Mouse (Mus musculus): ENCODE results near the gene Osbpl9. TPM values are rescaled to one million over a fixed set of nuclear protein-coding genes. Genes with fewer than 3 reads are reported as not detected.

The Osbpl9 gene
- total RNA-seq, 2 experiments from 2014 or later = 91.5 to 112 TPM

- no peak for DNase-seq
- TF ChIP-seq CTCF (IDR thresholded peaks at IDR 0.05) = no peak
- intact Hi-C loops (cut with DNase I) = loop anchor here (5.0 kb wide), 1 partner anchor 83 kb away; no protein-coding TSS in a partner anchor
- H3K27ac ChIP-seq = peak overlapping the region; percentile 21
- no peak overlapping the region for H3K4me3 ChIP-seq
These were observed 122.4 kb downstream of the Osbpl9 start for GRCm38 (mm10) chr4:109079676-109080075.

GRCm38 (mm10) chr4:109078941-109079340 lies 123.1 kb downstream of the Osbpl9 start:
- H3K27ac ChIP-seq = no peak overlapping the region
- intact Hi-C loops (cut with DNase I) = loop anchor here (5.0 kb wide), 1 partner anchor 83 kb away; no protein-coding TSS in a partner anchor
- no peak for TF ChIP-seq CTCF (IDR thresholded peaks at IDR 0.05)
- DNase-seq = no peak
- no peak overlapping the region for H3K4me3 ChIP-seq

- no peak for DNase-seq
These were observed 128.8 kb downstream of the Osbpl9 start for GRCm38 (mm10) chr4:109073296-109073695.

GRCm38 (mm10) chr4:109072891-109073290 lies 129.2 kb downstream of the Osbpl9 start:
- DNase-seq = no peak
- H3K4me3 ChIP-seq = no peak overlapping the region
- TF ChIP-seq CTCF (IDR thresholded peaks at IDR 0.05) = no peak
- intact Hi-C loops (cut with DNase I) = no loop called here
- peak overlapping the region; percentile 83 for H3K27ac ChIP-seq

More at GRCm38 (mm10) chr4:109073296-109073695, 128.8 kb downstream of the Osbpl9 start:
- Histone ChIP-seq H3K27ac (peak overlapping the region; percentile 13; the same call in 1 of the 2 replicates), H3K4me3 (no peak overlapping the region)
- TF ChIP-seq CTCF (IDR thresholded peaks at IDR 0.05) = no peak
- intact Hi-C loops (cut with DNase I) = no loop called here

- no peak overlapping the region for H3K4me3 ChIP-seq
- no peak for TF ChIP-seq CTCF (IDR thresholded peaks at IDR 0.05)
- intact Hi-C loops (cut with DNase I) = no loop called here
- no peak overlapping the region for H3K27ac ChIP-seq
- DNase-seq = no peak
These were observed 136.4 kb downstream of the Osbpl9 start for GRCm38 (mm10) chr4:109065714-109066113.

GRCm38 (mm10) chr4:109064941-109065340 lies 137.1 kb downstream of the Osbpl9 start:
- Histone ChIP-seq H3K27ac (no peak overlapping the region), H3K4me3 (no peak overlapping the region)
- TF ChIP-seq CTCF (IDR thresholded peaks at IDR 0.05) = no peak
- DNase-seq = no peak
- intact Hi-C loops (cut with DNase I) = no loop called here

- no peak for TF ChIP-seq CTCF (IDR thresholded peaks at IDR 0.05)
- no peak overlapping the region for H3K4me3 ChIP-seq
- DNase-seq = no peak
- H3K27ac ChIP-seq = no peak overlapping the region
- intact Hi-C loops (cut with DNase I) = no loop called here
These were observed 142.7 kb downstream of the Osbpl9 start for GRCm38 (mm10) chr4:109059255-109059821.

- H3K4me3 ChIP-seq = no peak overlapping the region
- no peak overlapping the region for H3K27ac ChIP-seq
- no peak for DNase-seq
- intact Hi-C loops (cut with DNase I) = no loop called here
- TF ChIP-seq CTCF (IDR thresholded peaks at IDR 0.05) = no peak
These were observed 144.4 kb downstream of the Osbpl9 start for GRCm38 (mm10) chr4:109057640-109058039.

GRCm38 (mm10) chr4:109056351-109056750 lies 145.7 kb downstream of the Osbpl9 start:
- DNase-seq = no peak
- intact Hi-C loops (cut with DNase I) = no loop called here
- no peak for TF ChIP-seq CTCF (IDR thresholded peaks at IDR 0.05)
- Histone ChIP-seq H3K27ac (no peak overlapping the region), H3K4me3 (no peak overlapping the region)

GRCm38 (mm10) chr4:109054003-109054402 lies 148.1 kb downstream of the Osbpl9 start:
- intact Hi-C loops (cut with DNase I) = no loop called here
- Histone ChIP-seq H3K27ac (no peak overlapping the region), H3K4me3 (no peak overlapping the region)
- no peak for DNase-seq
- TF ChIP-seq CTCF (IDR thresholded peaks at IDR 0.05) = no peak

GRCm38 (mm10) chr4:109052282-109052681 lies 149.8 kb downstream of the Osbpl9 start:
- intact Hi-C loops (cut with DNase I) = no loop called here
- H3K4me3 ChIP-seq = no peak overlapping the region
- TF ChIP-seq CTCF (IDR thresholded peaks at IDR 0.05) = no peak
- no peak overlapping the region for H3K27ac ChIP-seq
- no peak for DNase-seq

- DNase-seq = no peak
- Histone ChIP-seq H3K27ac (no peak overlapping the region), H3K4me3 (no peak overlapping the region)
- intact Hi-C loops (cut with DNase I) = no loop called here
- no peak for TF ChIP-seq CTCF (IDR thresholded peaks at IDR 0.05)
These were observed 153.8 kb downstream of the Osbpl9 start for GRCm38 (mm10) chr4:109048258-109048657.

- no peak overlapping the region for H3K27ac ChIP-seq
These were observed 158.3 kb downstream of the Osbpl9 start for GRCm38 (mm10) chr4:109043756-109044155.

GRCm38 (mm10) chr4:109043294-109043693 lies 158.8 kb downstream of the Osbpl9 start:
- DNase-seq = no peak
- no peak overlapping the region for H3K27ac ChIP-seq
- intact Hi-C loops (cut with DNase I) = no loop called here
- no peak overlapping the region for H3K4me3 ChIP-seq
- TF ChIP-seq CTCF (IDR thresholded peaks at IDR 0.05) = no peak

More at GRCm38 (mm10) chr4:109043756-109044155, 158.3 kb downstream of the Osbpl9 start:
- intact Hi-C loops (cut with DNase I) = no loop called here
- DNase-seq = no peak
- H3K4me3 ChIP-seq = no peak overlapping the region
- TF ChIP-seq CTCF (IDR thresholded peaks at IDR 0.05) = no peak

Data from gastrocnemius, adult 2 months (tissue).